Mouse (Mus musculus) stomach, postnatal 0 days (tissue): ENCODE data around the gene Atg4a-ps. TPM values are rescaled to one million over a fixed set of nuclear protein-coding genes. Genes with fewer than 3 reads are reported as not detected.

ENCODE experiments used
- ATAC-seq: fragments of 200-750 bp; cut with Nextera tagmentation; 2 replicates; pipeline ENCODE4 v1.8.0; 2017; ENCODE audit not compliant: low FRiP score, low TSS enrichment
- DNase-seq: peaks from one replicate; pipeline ENCODE4 v3.0.0-alpha.2; 2016; ENCODE audit warnings: low spot score
- H3K27ac ChIP-seq: fragments of 300-500 bp; sonication (generic); replicated peaks from 2 replicates; pipeline ENCODE4 v1.5.1; 2014; ENCODE audit warnings: mild to moderate bottlenecking, control low read depth
- H3K27me3 ChIP-seq: fragments of 300-500 bp; sonication (generic); 2 replicates; pipeline ENCODE4 v1.6.1; 2014; ENCODE audit warnings: low read length; ENCODE audit not compliant: control insufficient read depth, insufficient read depth
- H3K36me3 ChIP-seq: fragments of 300-500 bp; sonication (generic); 2 replicates; pipeline ENCODE4 v1.6.1; 2014; ENCODE audit warnings: low read length, mixed read lengths; ENCODE audit not compliant: control insufficient read depth, insufficient read depth
- H3K4me1 ChIP-seq: fragments of 300-500 bp; sonication (generic); replicated peaks from 2 replicates; pipeline ENCODE4 v1.6.1; 2014; ENCODE audit warnings: antibody characterized with exemption; ENCODE audit not compliant: control insufficient read depth, insufficient read depth
- H3K4me2 ChIP-seq: fragments of 300-500 bp; sonication (generic); replicated peaks from 2 replicates; pipeline ENCODE4 v1.6.1; 2014; ENCODE audit warnings: low read depth, mild to moderate bottlenecking, control low read depth, moderate library complexity
- H3K4me3 ChIP-seq: fragments of 300-500 bp; sonication (generic); 2 replicates; pipeline ENCODE4 v1.5.1; 2014; ENCODE audit warnings: low read depth, low read length, control low read depth
- H3K9ac ChIP-seq: fragments of 300-500 bp; sonication (generic); 2 replicates; pipeline ENCODE4 v1.6.1; 2014; ENCODE audit warnings: mild to moderate bottlenecking, low read length, control low read depth, mixed read lengths
- H3K9me3 ChIP-seq: fragments of 300-500 bp; sonication (generic); 2 replicates; pipeline ENCODE4 v1.6.1; 2016; ENCODE audit warnings: low read length; ENCODE audit not compliant: control insufficient read depth
- CTCF ChIP-seq: IDR thresholded peaks from 2 replicates; pipeline ENCODE4 v1.5.1; 2016; ENCODE audit warnings: antibody characterized with exemption, low read depth, mild to moderate bottlenecking, moderate library complexity
- EP300 ChIP-seq: optimal IDR thresholded peaks from 2 replicates; pipeline ENCODE3; 2016; ENCODE audit warnings: antibody characterized with exemption
- WGBS: fragments of 180-500 bp; shearing (Covaris S2); extraction: QIAGEN DNeasy Blood & Tissue Kit; methylation state at CpG from one replicate; pipeline ENCODE4 v1.1.7; 2014; 5-methylcytosine and 5-hydroxymethylcytosine counted together
- polyA plus RNA-seq: library from polyadenylated mRNA; unstranded; fragments of >200 nt; fragmentation: Nextera tagmentation; extraction: Ambion mirVana; gene quantifications from 2 replicates; pipeline ENCODE4 v1.2.1, GENCODE M21; 2015

The Atg4a-ps gene
- polyA plus RNA-seq, 1 experiment from 2014 or later = 0.21 TPM

- no peak for DNase-seq
- Histone ChIP-seq H3K36me3 (no peaks in the 10 kb centered on the region), H3K4me3 (no peak overlapping the region), H3K4me1 (no peaks in the 10 kb centered on the region), H3K4me2 (no peak overlapping the region), H3K9ac (no peak overlapping the region), H3K27ac (no peak overlapping the region), H3K9me3 (no peaks in the 10 kb centered on the region), H3K27me3 (no peaks in the 10 kb centered on the region)
- 57% methylated on average over 4 of the region's 4 CpGs for WGBS
- TF ChIP-seq CTCF (no peak), EP300 (no peak)
- ATAC-seq = no peak
Observed at GRCm38 (mm10) chr3:103682473-103682872, 36.6 kb upstream of the Atg4a-ps start.

- TF ChIP-seq CTCF = no peak
- no peak for TF ChIP-seq EP300
- H3K4me1 ChIP-seq = no peaks in the 10 kb centered on the region
- no peak overlapping the region for H3K9ac ChIP-seq
- no peak for DNase-seq
- no peaks in the 10 kb centered on the region for H3K36me3 ChIP-seq
- WGBS = 60% methylated on average over 6 of the region's 6 CpGs
- no peak overlapping the region for H3K4me3 ChIP-seq
- ATAC-seq = no peak
- H3K9me3 ChIP-seq = no peaks in the 10 kb centered on the region
- H3K27me3 ChIP-seq = no peaks in the 10 kb centered on the region; the same call in 1 of the 2 replicates
- no peak overlapping the region for H3K4me2 ChIP-seq
- H3K27ac ChIP-seq = no peak overlapping the region
Observed at GRCm38 (mm10) chr3:103678811-103679210, 32.9 kb upstream of the Atg4a-ps start.

- no peaks in the 10 kb centered on the region for H3K36me3 ChIP-seq
- H3K9me3 ChIP-seq = no peaks in the 10 kb centered on the region
- no peak for DNase-seq
- no peak overlapping the region for H3K4me3 ChIP-seq
- no peak overlapping the region for H3K9ac ChIP-seq
- WGBS = 14% methylated on average over 7 of the region's 7 CpGs
- no peaks in the 10 kb centered on the region for H3K4me1 ChIP-seq
- no peak for ATAC-seq
- TF ChIP-seq EP300 (no peak), CTCF (no peak)
- H3K27me3 ChIP-seq = no peaks in the 10 kb centered on the region; the same call in 1 of the 2 replicates
- H3K4me2 ChIP-seq = no peak overlapping the region
- no peak overlapping the region for H3K27ac ChIP-seq
Observed at GRCm38 (mm10) chr3:103672716-103673115, 26.8 kb upstream of the Atg4a-ps start.

- H3K9me3 ChIP-seq = no peaks in the 10 kb centered on the region
- H3K27ac ChIP-seq = no peak overlapping the region
- H3K4me3 ChIP-seq = no peak overlapping the region
- no peak for TF ChIP-seq CTCF
- no peak for TF ChIP-seq EP300
- no peak overlapping the region for H3K4me2 ChIP-seq
- 75% methylated on average over 4 of the region's 4 CpGs for WGBS
- H3K27me3 ChIP-seq = no peaks in the 10 kb centered on the region; the same call in 1 of the 2 replicates
- no peak overlapping the region for H3K9ac ChIP-seq
- H3K36me3 ChIP-seq = no peaks in the 10 kb centered on the region
- ATAC-seq (no peak), DNase-seq (no peak)
- H3K4me1 ChIP-seq = no peaks in the 10 kb centered on the region
Observed at GRCm38 (mm10) chr3:103672113-103672512, 26.2 kb upstream of the Atg4a-ps start.

GRCm38 (mm10) chr3:103663385-103663784 is 17.5 kb upstream of the Atg4a-ps start:
- Histone ChIP-seq H3K4me1 (no peaks in the 10 kb centered on the region), H3K9ac (no peak overlapping the region), H3K9me3 (no peaks in the 10 kb centered on the region), H3K4me3 (no peak overlapping the region), H3K4me2 (no peak overlapping the region), H3K27me3 (no peaks in the 10 kb centered on the region), H3K27ac (no peak overlapping the region), H3K36me3 (no peaks in the 10 kb centered on the region)
- 95% methylated on average over 3 of the region's 3 CpGs for WGBS
- DNase-seq (no peak), ATAC-seq (no peak)
- no peak for TF ChIP-seq EP300
- TF ChIP-seq CTCF = no peak

DNA sequence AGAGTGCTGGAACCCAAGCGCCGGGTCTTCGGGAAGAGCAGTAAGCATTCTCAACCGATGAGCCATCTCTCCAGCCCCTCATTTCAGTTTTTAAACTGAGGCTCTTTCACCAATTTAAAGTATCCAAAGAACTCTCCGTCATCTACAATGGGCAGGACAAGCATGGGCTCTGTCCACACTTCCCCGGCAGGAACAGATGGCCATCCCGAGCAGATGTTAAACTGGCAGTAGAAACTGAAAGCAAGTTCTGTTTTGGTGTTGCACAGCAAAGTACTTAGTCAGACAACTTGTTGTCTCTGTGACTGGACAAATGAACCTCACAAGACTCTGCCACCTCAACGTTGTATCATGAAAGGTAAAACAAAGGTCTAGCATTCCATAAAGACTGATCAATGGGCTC is 15.8 kb upstream of the Atg4a-ps start:
- Histone ChIP-seq H3K27ac (no peak overlapping the region), H3K9me3 (no peaks in the 10 kb centered on the region), H3K4me1 (no peaks in the 10 kb centered on the region), H3K27me3 (no peaks in the 10 kb centered on the region), H3K36me3 (no peaks in the 10 kb centered on the region), H3K9ac (no peak overlapping the region), H3K4me2 (no peak overlapping the region), H3K4me3 (no peak overlapping the region)
- DNase-seq (no peak), ATAC-seq (no peak)
- TF ChIP-seq EP300 = no peak
- no peak for TF ChIP-seq CTCF
- WGBS = 73% methylated on average over 8 of the region's 8 CpGs
